Mouse (Mus musculus) B cell, adult 2 months (primary cell): Measurements from ENCODE around the gene Fndc11.
"Not testable (repeated sequence)": the region's sequence is repeated elsewhere in the genome, so short reads cannot be mapped to it uniquely, and the experiment has no call there.

Experiments
- DNase-seq, 2 experiments: peaks; one replicate each; pipeline ENCODE4 v3.0.0; 2022

Gene Fndc11

DNA sequence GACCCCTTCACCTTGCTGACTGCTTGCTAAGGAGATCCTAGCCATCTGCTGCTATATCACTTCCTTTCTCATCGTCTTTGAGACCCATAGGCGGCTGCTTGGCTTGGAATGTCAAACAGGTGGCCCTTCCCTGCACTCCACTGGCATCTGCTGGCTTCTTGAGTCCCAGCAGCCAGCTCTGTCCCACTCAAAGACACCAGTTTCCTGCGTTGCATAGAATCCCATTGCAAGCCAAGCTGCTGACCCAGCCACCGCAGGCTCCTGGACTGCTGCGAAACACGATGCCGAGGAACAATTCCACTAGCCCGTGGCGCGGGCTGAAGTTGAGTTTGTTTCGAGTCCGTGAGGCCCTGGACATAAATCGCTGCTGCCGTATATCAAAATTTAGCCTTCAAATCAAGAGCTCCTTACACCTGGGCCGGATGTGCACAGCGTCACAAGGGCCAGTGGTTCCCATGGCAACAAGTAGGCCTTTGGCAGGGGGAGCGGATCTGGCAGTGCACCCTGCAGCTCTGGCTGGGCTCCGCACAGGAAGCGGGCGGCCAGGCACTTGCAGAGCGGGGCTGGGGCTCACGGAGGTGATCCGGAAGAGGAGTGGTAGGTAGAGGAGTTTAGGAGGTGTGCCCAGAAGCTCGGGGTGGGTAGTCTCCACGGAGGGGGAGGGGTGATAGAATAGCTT, at the start of gene Fndc11:
TSS of gene Fndc11 (plus strand) at position 476 of the 679 bp plus-strand sequence.
- DNase-seq: peak; percentile 88 to 91

DNA sequence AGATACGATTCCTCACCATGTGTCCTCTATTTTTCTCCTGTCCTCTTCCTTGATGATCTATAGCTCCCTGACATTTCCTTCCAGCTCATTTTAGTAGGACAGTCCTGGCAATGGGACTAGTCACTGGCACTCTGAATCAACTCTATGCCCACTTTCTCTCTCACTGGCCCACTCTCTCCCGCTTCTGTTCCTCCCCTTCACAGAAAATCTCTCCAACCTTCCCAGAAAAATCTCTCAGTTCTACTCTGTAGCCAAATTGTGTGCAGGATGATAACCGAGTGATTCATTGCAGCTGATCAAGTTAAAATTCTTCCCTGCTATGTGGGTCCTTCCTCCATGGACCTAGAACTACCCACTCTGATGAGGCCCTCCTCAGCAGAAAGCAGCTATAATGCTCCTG, 45.2 kb upstream of the Fndc11 start:
- no peak for DNase-seq

DNA sequence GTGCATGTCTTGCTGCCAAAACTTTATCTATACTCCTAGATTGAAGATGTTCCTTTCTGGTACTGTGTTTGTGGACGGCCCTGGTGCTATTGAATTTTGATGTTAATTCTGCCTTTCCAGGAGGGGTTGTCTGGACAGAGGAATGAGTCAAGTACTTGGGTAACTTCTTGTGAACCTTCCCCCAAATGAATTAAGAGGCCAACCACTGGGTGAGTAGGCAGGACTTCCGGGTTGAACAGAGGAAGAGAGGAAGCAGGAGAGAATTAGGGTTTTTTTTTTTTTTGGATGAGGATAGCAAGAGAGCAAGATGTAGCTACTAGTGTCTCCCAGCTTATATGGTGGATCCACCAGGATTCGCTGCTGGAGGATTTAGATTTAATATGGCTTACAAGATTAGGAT, 41.8 kb upstream of the Fndc11 start:
- DNase-seq: no peak

DNA sequence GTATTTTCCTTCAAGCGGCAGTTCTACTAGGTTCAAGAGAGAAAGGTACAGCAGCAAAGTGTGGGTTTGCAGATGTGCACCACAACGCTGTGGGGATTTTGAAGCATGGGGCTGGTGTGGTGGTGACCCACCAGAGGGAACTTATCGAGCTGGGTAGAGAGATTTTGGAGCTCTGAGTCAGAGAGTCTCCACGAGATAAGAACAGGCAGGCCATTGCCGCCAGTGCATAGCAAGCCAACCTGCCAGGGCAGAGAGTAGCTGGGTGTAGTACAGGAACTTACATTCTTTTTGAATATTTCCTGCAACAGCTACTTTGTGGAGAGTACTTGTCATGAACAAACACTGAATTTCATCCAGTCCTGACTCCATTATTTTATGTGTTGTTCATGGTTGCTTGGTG, 41.3 kb upstream of the Fndc11 start:
- no peak for DNase-seq

DNA sequence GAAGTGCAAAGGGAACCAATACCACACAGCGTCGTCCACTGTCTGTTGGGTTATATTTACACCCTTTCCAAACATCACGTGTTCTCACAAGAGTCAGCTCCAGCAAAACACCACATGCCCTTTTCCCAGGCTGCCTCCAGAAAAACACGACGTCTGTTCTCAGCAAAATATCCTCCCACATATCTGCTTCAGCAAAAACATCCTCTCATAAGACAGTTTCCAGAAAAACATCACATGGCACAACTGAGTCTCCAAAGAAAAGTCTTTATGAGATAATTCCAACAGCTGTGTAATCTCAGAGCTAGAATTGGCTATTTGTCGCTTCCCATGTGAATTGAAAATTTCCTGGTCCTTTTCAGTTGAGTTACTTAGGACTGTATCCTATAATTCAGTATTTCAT, 38.9 kb upstream of the Fndc11 start:
- no peak for DNase-seq

DNA sequence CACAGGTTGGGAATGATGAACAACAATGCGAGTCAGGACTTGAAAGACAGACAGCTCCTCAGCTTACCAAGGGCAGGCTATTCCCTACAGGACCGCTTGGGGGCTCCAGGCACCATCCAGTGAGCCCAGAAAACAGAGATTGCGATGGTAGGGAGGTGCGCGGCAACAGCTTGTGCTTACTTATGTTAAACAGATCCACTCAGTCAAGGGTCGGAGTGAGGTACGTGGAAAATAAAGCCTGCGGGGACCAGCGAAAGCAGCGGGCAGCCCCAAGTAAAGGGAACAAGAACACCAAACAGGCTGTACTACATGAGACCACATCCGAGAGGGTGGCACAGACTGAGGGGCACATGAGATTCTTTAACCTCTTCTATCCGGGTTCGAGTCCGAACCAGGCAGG, 33.2 kb upstream of the Fndc11 start:
- DNase-seq: peak; percentile 87 to 90

DNA sequence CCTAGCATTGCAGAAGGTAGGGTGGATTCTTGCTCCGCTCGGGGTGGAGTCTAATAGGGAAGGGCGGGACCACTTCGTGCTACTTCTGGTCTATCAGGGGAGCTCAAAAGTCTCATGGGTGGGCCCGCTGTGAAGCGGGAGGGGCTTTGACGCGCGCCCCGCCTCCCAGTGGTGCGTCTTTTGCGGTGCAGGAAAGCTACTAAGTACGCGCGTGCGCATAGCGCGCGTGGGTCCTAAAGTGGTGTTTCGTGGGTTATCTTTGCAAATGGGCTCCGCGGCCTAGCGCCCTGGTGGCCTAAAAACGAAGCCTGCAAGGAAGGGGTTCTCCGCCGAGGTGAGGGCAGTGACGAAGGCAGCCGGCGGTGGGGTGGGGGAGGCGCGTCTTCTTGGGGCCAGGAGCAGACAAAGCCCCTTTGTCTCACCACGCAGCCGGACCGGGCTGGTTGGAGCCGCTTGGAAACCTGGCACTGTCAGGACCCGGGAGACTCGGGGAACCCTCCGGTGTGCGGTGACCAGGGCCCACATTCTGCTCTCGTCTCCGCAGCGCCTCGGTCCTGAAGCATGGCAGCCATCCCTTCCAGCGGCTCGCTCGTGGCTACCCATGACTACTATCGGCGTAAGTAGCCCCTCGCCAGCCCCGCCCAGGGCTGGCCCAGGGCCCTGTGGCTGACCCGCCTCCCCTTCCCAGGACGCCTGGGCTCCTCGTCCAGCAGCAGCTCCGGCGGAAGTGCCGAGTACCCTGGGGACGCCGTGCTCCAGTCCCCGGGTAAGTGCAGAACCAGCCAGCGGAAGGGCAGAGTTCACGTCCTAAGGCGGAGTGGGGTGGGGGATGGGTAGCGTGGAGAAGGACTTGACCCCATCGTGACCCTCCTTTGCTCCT, 32.5 kb upstream of the Fndc11 start, which contains the start of gene Ppdpf:
TSS of gene Ppdpf (plus strand) at position 127 of the 880 bp plus-strand sequence.
- peak; percentile 96 to 97 for DNase-seq

DNA sequence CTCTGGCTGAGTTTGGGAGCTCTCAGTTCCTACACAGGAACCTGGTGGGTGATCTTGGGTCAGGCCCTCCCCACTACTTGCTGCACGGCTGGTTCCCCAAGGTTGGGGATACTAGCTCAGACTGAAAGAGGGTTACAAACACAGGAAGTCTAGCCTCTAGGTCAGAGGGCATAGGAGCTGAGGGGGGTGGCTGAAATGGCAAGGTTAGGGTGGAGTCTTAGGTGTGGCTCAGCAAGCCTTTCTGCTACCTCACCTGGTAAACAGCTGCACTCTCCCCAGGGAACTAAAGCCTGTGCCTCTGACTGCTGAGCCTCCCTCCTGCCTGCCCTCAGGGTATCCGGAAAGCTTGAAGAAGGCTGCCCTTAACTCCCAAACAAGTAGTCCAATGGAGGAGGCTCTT, 31.1 kb upstream of the Fndc11 start:
- peak; percentile 49 to 57 for DNase-seq

DNA sequence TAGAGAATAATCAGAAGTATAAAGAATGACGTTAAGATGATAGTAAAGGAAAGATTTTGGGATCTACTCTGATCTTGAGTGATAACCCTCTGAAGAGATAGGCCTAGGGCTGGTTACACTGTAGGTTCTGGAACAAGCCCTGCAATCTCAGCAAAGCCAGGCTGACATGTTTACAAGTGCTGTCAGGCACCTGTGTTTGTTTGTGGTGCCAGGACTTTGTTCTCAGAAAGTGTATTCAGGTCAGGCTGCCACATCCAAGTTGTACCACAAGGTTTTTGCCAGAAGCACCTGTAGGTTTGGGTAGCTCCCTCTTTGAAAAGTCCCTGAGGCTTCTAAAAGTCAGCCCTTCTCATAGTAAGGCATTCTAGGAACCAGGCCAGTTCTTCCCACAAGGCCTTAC, 30.5 kb upstream of the Fndc11 start:
- no peak for DNase-seq

DNA sequence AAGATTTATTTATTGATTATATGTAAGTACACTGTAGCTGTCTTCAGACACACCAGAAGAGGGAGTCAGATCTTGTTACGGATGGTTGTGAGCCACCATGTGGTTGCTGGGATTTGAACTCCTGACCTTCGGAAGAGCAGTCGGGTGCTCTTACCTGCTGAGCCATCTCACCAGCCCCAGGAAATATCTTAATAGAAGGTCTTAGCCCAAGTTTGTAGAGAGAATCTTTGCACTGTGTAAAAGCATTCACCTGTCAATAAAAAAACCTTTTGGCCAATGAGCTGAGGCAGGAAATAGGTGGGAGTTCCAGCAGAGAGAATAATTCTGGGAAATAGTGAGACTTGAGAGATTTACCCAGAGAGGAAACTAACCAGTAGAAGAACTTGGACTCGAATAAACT, 28.4 kb upstream of the Fndc11 start:
- DNase-seq: not testable (repeated sequence)

DNA sequence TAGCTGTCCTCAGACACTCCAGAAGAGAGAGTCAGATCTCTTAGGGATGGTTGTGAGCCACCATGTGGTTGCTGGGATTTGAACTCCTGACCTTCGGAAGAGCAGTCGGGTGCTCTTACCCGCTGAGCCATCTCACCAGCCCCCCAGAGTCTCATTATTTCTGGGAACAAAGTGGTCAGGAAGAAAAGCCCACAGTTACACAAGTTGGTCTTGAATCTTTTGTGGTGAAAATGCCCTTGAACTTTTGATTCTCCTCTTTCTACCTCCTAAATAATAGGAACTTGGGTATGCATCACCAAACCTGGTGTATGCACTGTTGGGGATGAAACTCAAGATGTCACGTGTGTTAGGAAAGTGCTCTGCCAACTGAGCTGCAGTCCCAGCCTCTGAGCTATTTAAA, 27.9 kb upstream of the Fndc11 start:
- no peak for DNase-seq

DNA sequence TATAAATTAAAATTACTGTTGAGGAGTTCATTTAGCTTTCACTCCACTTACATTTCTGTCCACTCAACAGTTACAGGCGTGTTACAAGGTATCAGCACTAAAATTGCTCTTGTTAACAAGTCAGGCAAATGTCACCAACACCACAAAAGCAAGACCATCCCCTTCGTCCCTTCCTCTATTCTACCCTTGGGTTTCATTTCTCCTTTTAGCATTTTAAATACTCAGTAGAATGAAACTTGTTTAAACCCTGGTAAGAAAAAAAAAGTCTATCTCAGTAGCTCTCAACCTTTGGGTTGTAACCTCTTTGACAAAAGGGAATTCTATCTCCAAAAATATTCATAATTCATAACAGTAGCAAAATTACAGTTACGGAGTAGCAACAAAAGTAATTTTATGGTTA, 26.8 kb upstream of the Fndc11 start:
- DNase-seq: peak; percentile 35 to 50

DNA sequence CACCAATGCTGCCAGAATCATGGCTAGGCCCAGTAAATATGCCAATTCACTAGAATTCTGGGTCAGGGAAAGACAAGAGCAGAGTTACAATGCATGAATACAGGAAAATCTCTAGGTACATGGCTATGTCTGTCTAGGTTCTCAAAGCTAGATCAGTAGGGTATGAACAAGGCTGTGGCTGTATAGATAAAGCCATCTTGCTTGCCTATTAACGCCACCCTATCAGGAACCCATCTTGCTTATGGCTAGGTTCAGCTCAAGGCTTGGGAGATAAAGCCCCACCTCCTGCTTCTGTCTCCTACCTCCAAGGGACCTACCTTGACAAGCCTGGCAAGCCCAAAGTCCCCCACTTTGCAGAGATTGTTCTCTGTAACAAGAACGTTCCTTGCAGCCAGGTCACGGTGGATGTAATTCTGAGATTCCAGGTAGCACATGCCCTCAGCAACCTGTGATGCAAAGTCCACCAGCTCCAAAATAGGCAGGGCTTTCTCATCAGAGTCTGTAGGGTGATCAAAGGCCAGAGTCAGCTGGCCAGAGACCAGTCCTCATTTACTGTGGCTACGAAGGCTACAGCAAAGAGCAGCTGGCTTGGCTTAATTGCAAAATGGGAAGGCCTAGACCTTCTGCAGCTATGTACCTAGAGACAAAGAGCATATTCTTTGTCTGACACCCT, 23.0 kb upstream of the Fndc11 start:
- no peak for DNase-seq

DNA sequence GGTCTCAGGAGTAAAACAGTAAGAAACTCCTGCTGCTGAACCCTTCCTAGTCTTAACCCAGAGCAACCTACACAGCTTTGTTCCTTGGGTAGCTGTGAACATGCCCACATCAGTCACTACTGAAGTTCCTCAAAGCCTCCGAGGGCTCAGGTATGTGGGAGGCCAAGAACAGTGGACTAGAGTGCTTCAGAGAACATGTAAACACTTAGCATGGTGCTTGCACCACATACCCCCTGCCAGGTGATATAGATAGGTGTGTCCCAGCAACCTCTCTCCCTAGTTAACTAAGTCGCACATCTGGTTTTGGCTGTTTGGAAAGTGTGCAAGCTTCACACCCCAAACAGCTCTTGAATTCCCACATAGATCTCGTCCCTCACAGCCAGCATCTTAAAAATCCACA, 18.2 kb upstream of the Fndc11 start:
- no peak for DNase-seq

DNA sequence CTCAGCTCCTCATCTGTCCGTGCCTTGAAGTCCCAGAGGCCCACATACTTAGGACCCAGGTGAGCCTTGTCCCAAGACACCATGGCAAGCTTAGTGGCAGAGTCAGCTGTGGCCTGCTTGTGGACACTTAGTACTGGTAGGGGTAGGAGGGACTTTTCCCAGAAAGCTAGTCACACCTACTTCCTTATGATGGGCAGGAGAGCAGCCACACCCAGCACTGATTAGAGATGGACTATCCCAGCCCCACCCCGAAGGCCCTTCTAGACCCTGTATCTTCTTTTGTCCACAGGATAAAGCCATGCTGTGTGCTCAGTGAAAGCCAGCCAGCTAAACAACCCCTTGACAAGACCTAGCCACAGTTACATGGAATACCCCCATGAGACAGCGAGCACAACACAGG, 17.4 kb upstream of the Fndc11 start, which contains the start of gene Ptk6:
TSS of gene Ptk6 (minus strand) at position 368 of the 400 bp plus-strand sequence.
- DNase-seq: no peak

DNA sequence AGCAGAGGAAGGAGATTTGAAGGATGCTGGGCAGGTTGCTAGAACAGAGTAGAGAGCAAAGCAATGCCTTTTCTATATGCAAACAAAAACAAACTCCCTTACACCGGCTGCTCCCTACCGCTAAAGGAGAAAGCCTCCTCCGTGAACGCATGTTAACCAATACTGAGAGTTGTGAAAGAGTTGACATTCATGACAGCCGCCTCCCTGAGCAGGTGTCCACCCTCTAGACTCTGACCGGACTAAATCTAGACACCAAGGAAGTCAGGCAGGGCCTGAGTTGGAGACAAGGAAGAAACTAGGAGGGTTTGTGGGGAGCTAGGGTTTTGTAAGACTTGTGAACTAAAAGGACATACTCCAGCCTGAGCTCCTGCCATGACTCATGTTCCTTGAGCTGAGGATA, 16.9 kb upstream of the Fndc11 start:
- DNase-seq: no peak

DNA sequence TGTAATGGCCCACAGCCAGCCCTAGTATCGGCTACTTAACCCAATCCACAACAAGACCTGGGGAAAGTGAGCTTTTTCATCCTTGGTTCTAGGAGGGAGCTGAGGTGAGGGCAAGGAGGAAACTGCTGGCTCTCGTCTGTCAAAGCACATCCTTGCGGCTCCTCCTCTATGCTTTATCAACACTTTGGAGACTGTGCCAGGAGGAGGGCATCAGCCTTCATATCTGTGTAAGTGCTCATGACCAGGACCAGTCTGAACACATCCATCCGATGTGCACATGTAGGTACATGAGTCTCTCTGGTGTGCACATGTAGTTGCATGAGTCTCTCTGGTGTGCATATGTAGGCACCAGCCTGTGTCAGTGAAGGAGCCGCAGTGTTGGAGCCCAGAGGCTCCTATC, 14.1 kb upstream of the Fndc11 start:
- DNase-seq: no peak

DNA sequence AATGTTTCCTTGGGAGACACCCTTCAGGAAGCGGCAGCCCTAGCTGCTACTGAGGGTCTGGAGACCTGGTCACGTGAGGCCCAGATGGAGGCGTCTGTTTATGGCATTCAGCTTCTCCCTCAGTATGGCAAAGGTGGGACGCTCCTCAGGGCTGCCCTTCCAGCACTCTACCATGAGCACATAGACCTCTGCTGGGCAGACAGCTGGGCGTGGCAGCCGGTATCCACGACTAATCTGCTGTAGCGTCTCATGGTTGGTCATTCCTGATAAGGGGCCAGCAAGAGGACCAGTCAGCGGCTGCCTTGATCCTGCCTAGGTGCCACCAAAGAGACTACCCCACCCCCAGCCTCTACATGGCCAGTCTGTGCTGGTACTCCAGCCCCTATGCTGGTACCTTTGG, 13.7 kb upstream of the Fndc11 start:
- DNase-seq: no peak

DNA sequence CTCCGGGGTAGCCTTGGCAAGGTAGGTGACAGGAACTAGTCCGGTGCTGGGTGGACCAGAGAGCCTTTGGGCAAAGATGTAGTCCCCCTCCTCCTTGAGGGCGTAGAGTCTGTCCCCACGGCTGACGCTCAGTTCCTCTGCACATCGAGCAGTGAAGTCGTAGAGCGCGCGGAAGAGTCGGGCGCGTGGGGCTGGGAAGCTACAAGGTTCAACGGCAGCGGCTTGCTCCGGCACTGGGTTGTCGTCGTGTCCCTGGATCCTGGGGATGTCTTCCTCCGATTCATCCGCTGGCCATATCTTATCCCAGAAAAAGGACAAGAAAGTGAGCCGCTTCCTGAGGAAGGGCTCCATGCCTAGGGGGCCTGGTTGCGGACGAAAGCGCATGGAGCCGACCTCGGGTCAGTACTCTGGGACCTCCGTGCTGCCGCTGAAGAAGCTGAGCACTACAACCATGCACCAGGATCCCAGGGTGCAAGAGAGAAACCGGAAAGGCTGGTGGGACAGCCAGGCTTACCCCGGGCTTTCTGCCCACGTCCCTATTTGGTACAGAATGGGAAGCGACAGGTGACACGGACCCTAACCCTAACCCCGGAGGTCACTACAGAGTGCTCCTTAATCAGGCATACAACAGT, 7.3 kb upstream of the Fndc11 start:
- DNase-seq: peak; percentile 38 to 44

DNA sequence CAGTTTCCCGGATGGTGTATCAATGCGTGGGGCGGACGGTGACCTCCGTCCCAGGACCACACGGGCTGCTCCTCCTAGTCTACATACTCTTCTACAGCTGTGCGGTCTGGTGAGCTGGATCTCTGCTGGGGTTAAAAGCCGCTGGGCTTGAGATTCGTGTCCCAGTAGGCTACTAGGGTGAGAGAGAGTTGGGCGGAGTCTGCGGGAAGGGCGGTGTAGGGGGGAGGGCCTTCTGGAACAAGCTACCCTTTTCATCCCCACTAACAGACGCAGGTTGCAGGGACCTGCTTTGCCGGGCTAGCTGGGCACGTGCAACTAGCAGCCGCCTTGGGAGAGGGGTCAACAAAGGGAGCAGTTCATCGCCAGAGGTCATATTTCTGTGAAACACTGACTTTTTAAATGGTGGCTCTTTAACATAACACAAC, 6.8 kb upstream of the Fndc11 start, which contains the start of gene Srms:
TSS of gene Srms (minus strand) at position 165 of the 425 bp plus-strand sequence.
- peak; percentile 47 to 53 for DNase-seq

DNA sequence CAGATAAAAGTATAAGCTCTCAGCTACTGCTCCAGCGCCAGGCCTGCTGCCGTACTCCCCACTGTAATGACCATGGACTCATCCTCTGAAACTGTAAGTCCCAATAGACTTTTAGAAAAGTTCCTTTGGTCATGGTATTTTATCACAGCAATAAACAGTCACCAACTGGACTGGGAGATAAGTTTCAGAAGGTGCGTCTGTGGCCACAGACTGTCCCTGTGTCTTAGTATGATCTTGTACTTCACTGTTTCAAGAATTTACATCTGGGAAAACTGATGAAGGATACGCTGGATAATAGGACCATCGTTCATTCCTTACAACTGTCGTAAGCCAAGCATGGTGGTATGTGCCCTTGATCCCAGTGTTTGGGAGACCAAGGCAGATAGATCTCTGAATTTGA, 3.8 kb upstream of the Fndc11 start:
- no peak for DNase-seq

DNA sequence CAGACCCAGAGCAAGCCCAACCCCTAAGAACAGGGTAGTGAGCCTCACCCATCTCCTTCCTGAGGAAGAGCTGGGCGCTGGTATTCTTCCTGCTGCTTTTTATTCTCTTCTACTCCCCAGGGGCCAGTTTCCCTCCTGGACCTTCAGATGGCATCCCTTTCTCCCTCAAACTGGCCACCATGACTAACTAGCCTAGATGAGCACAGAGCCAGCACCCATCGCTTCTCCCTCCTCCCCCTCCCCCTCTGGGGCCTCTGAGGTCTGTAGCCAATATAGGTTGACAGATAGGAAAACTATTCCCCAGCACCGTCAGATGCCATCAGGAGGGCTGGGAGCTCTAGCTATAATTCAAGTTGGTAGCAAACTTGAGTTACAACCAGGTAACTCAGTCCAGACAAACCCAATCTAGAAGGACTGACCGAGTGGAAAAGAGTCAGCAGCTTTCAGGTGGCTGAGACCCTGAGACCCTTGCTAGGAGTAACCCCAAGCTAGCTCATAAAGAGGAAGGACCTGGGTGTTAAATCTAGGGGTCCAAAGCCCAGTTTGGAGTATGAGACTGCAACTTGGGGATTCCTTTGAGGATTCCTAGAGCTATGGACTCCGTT, 830 bp upstream of the Fndc11 start:
- peak; percentile 25 to 36 for DNase-seq

DNA sequence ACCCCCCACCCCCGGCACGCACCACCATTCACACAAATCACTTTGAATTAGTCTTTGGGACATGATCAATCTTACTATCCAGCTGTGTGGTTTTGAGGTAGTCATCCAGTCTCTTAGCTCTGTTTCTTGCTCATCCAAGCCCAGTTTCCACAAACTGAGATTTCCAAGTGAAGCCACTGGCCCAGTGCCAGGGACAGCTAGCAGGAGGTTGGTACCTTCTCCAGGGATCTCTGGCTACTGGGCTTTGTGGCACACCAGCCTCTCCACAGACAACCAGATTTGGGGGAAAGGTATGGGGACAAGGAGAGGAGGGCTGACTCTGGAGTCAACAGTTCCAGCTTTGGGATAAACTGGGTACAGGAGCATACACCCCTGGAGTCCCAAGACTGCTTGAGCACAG, 548 bp downstream of the Fndc11 start:
- DNase-seq: no peak
